Mouse (Mus musculus): ENCODE measurements around the gene Klk8. TPM values are rescaled to one million over a fixed set of nuclear protein-coding genes. Genes with fewer than 3 reads are reported as not detected.

The Klk8 gene
- polyA plus RNA-seq, 1 experiment from 2014 or later, result 6.8 TPM

Other genes with a start within 250 kb of the Klk8 start
- gene Zfp658, start 235.3 kb upstream of the Klk8 start, polyA plus RNA-seq (2015; fragmentation: Nextera tagmentation; extraction: Ambion mirVana), result 12.5 TPM in 2 replicates
- 18.5 and 20.9 TPM in 2 replicates for gene Zfp719, start 218.0 kb upstream of the Klk8 start, polyA plus RNA-seq (2015; fragmentation: Nextera tagmentation; extraction: Ambion mirVana)
- gene Zfp819, start 190.4 kb upstream of the Klk8 start, polyA plus RNA-seq (2015; fragmentation: Nextera tagmentation; extraction: Ambion mirVana), result 0.23 and 0.26 TPM in 2 replicates
- gene Ceacam18, start 162.9 kb upstream of the Klk8 start, polyA plus RNA-seq (2015; fragmentation: Nextera tagmentation; extraction: Ambion mirVana), result not detected in 2 replicates
- 0.12 and 0.29 TPM in 2 replicates for gene Siglece, start 137.4 kb upstream of the Klk8 start, polyA plus RNA-seq (2015; fragmentation: Nextera tagmentation; extraction: Ambion mirVana)
- 29.3 and 31.9 TPM in 2 replicates for gene Ctu1, start 125.6 kb upstream of the Klk8 start, polyA plus RNA-seq (2015; fragmentation: Nextera tagmentation; extraction: Ambion mirVana)
- not detected in 2 replicates for gene Klk14, start 107.2 kb upstream of the Klk8 start, polyA plus RNA-seq (2015; fragmentation: Nextera tagmentation; extraction: Ambion mirVana)
- not detected in 2 replicates for gene Klk13, start 85.0 kb upstream of the Klk8 start, polyA plus RNA-seq (2015; fragmentation: Nextera tagmentation; extraction: Ambion mirVana)
- not detected in 2 replicates for gene Klk12, start 28.7 kb upstream of the Klk8 start, polyA plus RNA-seq (2015; fragmentation: Nextera tagmentation; extraction: Ambion mirVana)
- not detected in 2 replicates for gene Klk11, start 23.0 kb upstream of the Klk8 start, polyA plus RNA-seq (2015; fragmentation: Nextera tagmentation; extraction: Ambion mirVana)
- gene Klk10, start 16.5 kb upstream of the Klk8 start, polyA plus RNA-seq (2015; fragmentation: Nextera tagmentation; extraction: Ambion mirVana), result 0.35 TPM in 2 replicates
- gene Klk9, start 5.7 kb upstream of the Klk8 start, polyA plus RNA-seq (2015; fragmentation: Nextera tagmentation; extraction: Ambion mirVana), result 0.23 TPM in 1 of 2 replicates, not detected in the other
- not detected in 2 replicates for gene Klk7, start 13.7 kb downstream of the Klk8 start, polyA plus RNA-seq (2015; fragmentation: Nextera tagmentation; extraction: Ambion mirVana)
- gene Klk6, start 26.9 kb downstream of the Klk8 start, polyA plus RNA-seq (2015; fragmentation: Nextera tagmentation; extraction: Ambion mirVana), result not detected in 2 replicates
- not detected in 2 replicates for gene Klk5, start 44.4 kb downstream of the Klk8 start, polyA plus RNA-seq (2015; fragmentation: Nextera tagmentation; extraction: Ambion mirVana)
- 0.33 and 0.46 TPM in 2 replicates for gene Klk4, start 83.6 kb downstream of the Klk8 start, polyA plus RNA-seq (2015; fragmentation: Nextera tagmentation; extraction: Ambion mirVana)
- not detected in 2 replicates for gene Klk15, start 136.2 kb downstream of the Klk8 start, polyA plus RNA-seq (2015; fragmentation: Nextera tagmentation; extraction: Ambion mirVana)
- not detected in 2 replicates for gene Klk1b8, start 153.1 kb downstream of the Klk8 start, polyA plus RNA-seq (2015; fragmentation: Nextera tagmentation; extraction: Ambion mirVana)
- gene Klk1b1, start 169.2 kb downstream of the Klk8 start, polyA plus RNA-seq (2015; fragmentation: Nextera tagmentation; extraction: Ambion mirVana), result not detected in 2 replicates
- gene Klk1b9, start 178.5 kb downstream of the Klk8 start, polyA plus RNA-seq (2015; fragmentation: Nextera tagmentation; extraction: Ambion mirVana), result not detected in 2 replicates
- not detected in 2 replicates for gene Klk1b11, start 198.3 kb downstream of the Klk8 start, polyA plus RNA-seq (2015; fragmentation: Nextera tagmentation; extraction: Ambion mirVana)
- not detected in 2 replicates for gene Klk1b26, start 214.6 kb downstream of the Klk8 start, polyA plus RNA-seq (2015; fragmentation: Nextera tagmentation; extraction: Ambion mirVana)